Mouse (Mus musculus) limb, embryonic 12.5 days (tissue): ENCODE results near the gene Gigyf2. TPM values are rescaled to one million over a fixed set of nuclear protein-coding genes. Genes with fewer than 3 reads are reported as not detected.

ENCODE experiments used
- ATAC-seq: fragments of 200-750 bp; cut with Nextera tagmentation; 2 replicates; pipeline ENCODE4 v1.8.0; 2017; ENCODE audit warnings: low read depth, moderate TSS enrichment; ENCODE audit not compliant: insufficient number of reproducible peaks, insufficient read depth, low FRiP score, low TSS enrichment
- H3K27ac ChIP-seq: fragments of 300-500 bp; sonication (generic); 2 replicates; pipeline ENCODE4 v1.5.1; 2016; ENCODE audit warnings: mild to moderate bottlenecking, moderate library complexity
- H3K27me3 ChIP-seq: fragments of 300-500 bp; sonication (generic); 2 replicates; pipeline ENCODE4 v1.6.1; 2016; ENCODE audit warnings: mild to moderate bottlenecking, moderate library complexity
- H3K36me3 ChIP-seq: fragments of 300-500 bp; sonication (generic); 2 replicates; pipeline ENCODE4 v1.6.1; 2016; ENCODE audit warnings: mild to moderate bottlenecking, moderate library complexity
- H3K4me1 ChIP-seq: fragments of 300-500 bp; sonication (generic); replicated peaks from 2 replicates; pipeline ENCODE4 v1.6.1; 2016
- H3K4me2 ChIP-seq: fragments of 300-500 bp; sonication (generic); 2 replicates; pipeline ENCODE4 v1.6.1; 2016; ENCODE audit warnings: mild to moderate bottlenecking, moderate library complexity
- H3K4me3 ChIP-seq: fragments of 300-500 bp; sonication (generic); replicated peaks from 2 replicates; pipeline ENCODE4 v1.5.1; 2016; ENCODE audit warnings: mild to moderate bottlenecking
- H3K9ac ChIP-seq: fragments of 300-500 bp; sonication (generic); replicated peaks from 2 replicates; pipeline ENCODE4 v1.6.1; 2016; ENCODE audit warnings: mild to moderate bottlenecking, moderate library complexity
- H3K9me3 ChIP-seq: fragments of 300-500 bp; sonication (generic); 2 replicates; pipeline ENCODE4 v1.6.1; 2016; ENCODE audit warnings: mild to moderate bottlenecking, moderate library complexity
- WGBS: fragments of 180-500 bp; shearing (Covaris S2); methylation state at CpG from one replicate; pipeline ENCODE4 v1.1.7; 2016; 5-methylcytosine and 5-hydroxymethylcytosine counted together
- polyA plus RNA-seq: library from polyadenylated mRNA; unstranded; fragments of >200 nt; fragmentation: Nextera tagmentation; extraction: Ambion mirVana; gene quantifications from 2 replicates; pipeline ENCODE4 v1.2.1, GENCODE M21; 2016

Gigyf2 gene
- 57.5 and 62.5 TPM in 2 replicates for polyA plus RNA-seq

DNA sequence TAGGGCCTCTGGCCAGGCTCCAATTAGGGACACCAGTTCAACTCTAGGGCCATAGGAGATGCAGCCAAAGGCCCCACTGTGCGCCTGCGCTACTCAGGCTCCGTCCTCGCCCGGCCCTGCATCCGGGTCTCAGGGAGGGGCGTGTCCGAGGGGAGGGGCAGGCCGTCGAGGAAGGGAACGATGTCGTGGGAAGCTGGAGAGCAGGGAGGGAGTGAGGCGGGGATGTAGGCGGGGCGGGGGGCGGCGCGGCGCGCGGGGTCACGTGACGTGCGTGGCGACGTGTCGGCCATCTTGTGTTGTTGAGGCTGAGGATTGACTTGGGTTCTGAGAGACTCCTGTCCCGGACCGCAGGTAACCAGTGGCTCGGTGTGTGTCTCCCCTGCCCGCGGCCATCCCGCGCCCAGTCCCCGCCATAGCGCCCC, at the start of gene Gigyf2:
Gene Gigyf2 (plus strand): TSS at position 257 of the 422 bp plus-strand sequence.
- peak within 1 kb of the TSS; percentile 93 for H3K9ac ChIP-seq
- H3K27ac ChIP-seq = peak within 1 kb of the TSS; percentile 96
- H3K4me1 ChIP-seq = peaks cover 6% of the 10 kb centered on the region
- peaks cover 9% of the 10 kb centered on the region; the same call in 1 of the 2 replicates for H3K36me3 ChIP-seq
- no peaks in the 10 kb centered on the region for H3K27me3 ChIP-seq
- peak within 1 kb of the TSS; percentile 97 for H3K4me3 ChIP-seq
- peak; percentile 97 for ATAC-seq
- 0 out of 2 replicates have a peak, but pooled peaks cover 1% of the 10 kb centered on the region for H3K9me3 ChIP-seq
- WGBS = under 1% methylated on average over 29 of the region's 36 CpGs
- peak within 1 kb of the TSS; percentile 74 for H3K4me2 ChIP-seq

- Histone ChIP-seq H3K36me3 (no peaks in the 10 kb centered on the region), H3K4me3 (no peak overlapping the region), H3K9me3 (no peaks in the 10 kb centered on the region), H3K4me1 (no peaks in the 10 kb centered on the region), H3K27ac (no peak overlapping the region), H3K4me2 (no peak overlapping the region), H3K9ac (no peak overlapping the region), H3K27me3 (peaks cover 3% of the 10 kb centered on the region)
- WGBS = 88% methylated on average over 5 of the region's 5 CpGs
- no peak for ATAC-seq
These were observed 46.5 kb upstream of the Gigyf2 start for GRCm38 (mm10) chr1:87280281-87280680.

- Histone ChIP-seq H3K9me3 (0 out of 2 replicates have a peak, but pooled peaks cover 7% of the 10 kb centered on the region), H3K9ac (no peak overlapping the region), H3K4me1 (no peaks in the 10 kb centered on the region), H3K27ac (no peak overlapping the region), H3K27me3 (peaks cover 3% of the 10 kb centered on the region), H3K4me3 (no peak overlapping the region), H3K36me3 (no peaks in the 10 kb centered on the region), H3K4me2 (peak overlapping the region; percentile 39)
- no peak for ATAC-seq
- WGBS = 19% methylated on average over 20 of the region's 20 CpGs
These were observed 45.0 kb upstream of the Gigyf2 start for GRCm38 (mm10) chr1:87281599-87282412.

DNA sequence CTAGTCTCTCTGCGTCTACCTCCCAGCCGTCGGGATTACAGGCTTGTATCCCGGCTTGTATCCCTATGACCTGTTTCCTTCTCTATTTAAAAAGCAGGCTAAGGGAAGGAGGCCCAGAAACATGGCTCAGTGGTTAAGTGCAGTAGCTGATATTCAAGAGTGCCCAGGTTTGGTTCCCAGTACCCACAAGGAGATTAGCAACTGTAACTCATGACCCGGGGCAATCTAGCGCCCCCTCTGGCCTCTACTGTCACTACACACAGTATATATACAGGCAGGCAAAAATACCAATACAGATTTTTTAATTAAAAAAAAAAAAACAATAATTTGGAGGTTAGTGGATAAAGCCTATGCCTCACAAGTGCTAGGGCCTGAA, 44.4 kb upstream of the Gigyf2 start:
- no peak overlapping the region for H3K4me2 ChIP-seq
- H3K36me3 ChIP-seq = no peaks in the 10 kb centered on the region
- H3K4me3 ChIP-seq = no peak overlapping the region
- no peak overlapping the region for H3K27ac ChIP-seq
- H3K9ac ChIP-seq = no peak overlapping the region
- 0 out of 2 replicates have a peak, but pooled peaks cover 7% of the 10 kb centered on the region for H3K9me3 ChIP-seq
- 72% methylated on average over 6 of the region's 6 CpGs for WGBS
- no peaks in the 10 kb centered on the region for H3K4me1 ChIP-seq
- no peak for ATAC-seq
- H3K27me3 ChIP-seq = peaks cover 3% of the 10 kb centered on the region

DNA sequence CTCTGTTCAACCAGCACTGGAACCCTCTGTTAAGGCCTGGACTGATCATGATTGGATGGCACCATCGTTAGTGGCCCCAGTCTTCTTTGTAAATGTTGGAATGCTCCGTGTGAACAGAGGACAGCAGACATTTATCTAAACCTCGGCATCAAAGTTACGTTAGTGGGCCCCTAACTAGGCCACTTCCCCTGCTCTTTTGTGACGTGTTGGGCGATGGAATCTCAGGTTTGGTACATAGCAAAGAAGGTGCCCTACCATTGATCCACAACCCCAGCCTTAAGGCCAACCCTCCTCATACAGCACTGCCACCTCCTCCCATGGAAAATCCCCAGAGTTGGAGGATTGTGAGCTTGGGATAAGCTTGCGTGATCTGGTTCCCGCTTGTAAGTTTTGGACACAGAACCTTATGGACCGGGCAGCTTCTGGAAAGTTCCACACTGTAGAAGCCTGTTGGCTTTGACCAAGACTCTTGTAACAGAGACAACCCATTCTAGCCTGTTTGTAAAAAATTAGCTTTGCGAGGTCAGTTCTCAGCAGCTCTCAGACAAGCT, 43.3 kb upstream of the Gigyf2 start:
- 75% methylated on average over 10 of the region's 10 CpGs for WGBS
- Histone ChIP-seq H3K9ac (no peak overlapping the region), H3K4me2 (no peak overlapping the region), H3K4me1 (no peaks in the 10 kb centered on the region), H3K27ac (no peak overlapping the region), H3K9me3 (0 out of 2 replicates have a peak, but pooled peaks cover 7% of the 10 kb centered on the region), H3K27me3 (peaks cover 3% of the 10 kb centered on the region), H3K36me3 (no peaks in the 10 kb centered on the region), H3K4me3 (no peak overlapping the region)
- no peak for ATAC-seq

DNA sequence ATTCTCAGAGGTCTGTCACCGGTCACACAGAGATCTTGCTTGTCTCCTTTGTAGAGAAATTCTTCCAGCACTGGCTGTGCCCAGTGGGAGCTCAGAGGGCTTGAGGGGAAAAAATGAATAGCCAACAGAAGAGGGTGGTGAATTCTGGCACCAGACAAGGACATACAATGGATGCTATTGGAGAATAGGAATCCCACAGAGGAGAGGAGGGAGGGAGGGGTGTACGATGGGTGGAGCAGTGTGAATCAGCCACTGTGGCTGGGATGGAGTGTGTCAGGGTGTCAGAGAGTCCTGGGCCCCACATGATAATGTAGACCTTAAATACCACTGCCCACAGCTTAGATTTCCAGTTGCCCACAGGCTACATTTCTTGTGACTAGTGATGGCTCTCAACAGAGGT, 39.7 kb upstream of the Gigyf2 start:
- H3K9ac ChIP-seq = no peak overlapping the region
- no peak overlapping the region for H3K27ac ChIP-seq
- H3K4me3 ChIP-seq = no peak overlapping the region
- no peak overlapping the region for H3K4me2 ChIP-seq
- H3K4me1 ChIP-seq = no peaks in the 10 kb centered on the region
- peaks cover 3% of the 10 kb centered on the region; the same call in 1 of the 2 replicates for H3K27me3 ChIP-seq
- 0 out of 2 replicates have a peak, but pooled peaks cover 7% of the 10 kb centered on the region for H3K9me3 ChIP-seq
- H3K36me3 ChIP-seq = no peaks in the 10 kb centered on the region
- no peak for ATAC-seq
- WGBS = 89% methylated on average over 2 of the region's 2 CpGs

- H3K27ac ChIP-seq = no peak overlapping the region
- no peak overlapping the region for H3K9ac ChIP-seq
- 72% methylated on average over 8 of the region's 8 CpGs for WGBS
- no peak for ATAC-seq
- no peaks in the 10 kb centered on the region for H3K36me3 ChIP-seq
- H3K4me3 ChIP-seq = no peak overlapping the region
- no peaks in the 10 kb centered on the region for H3K27me3 ChIP-seq
- H3K4me2 ChIP-seq = no peak overlapping the region
- H3K4me1 ChIP-seq = no peaks in the 10 kb centered on the region
- H3K9me3 ChIP-seq = no peaks in the 10 kb centered on the region
These were observed 35.4 kb upstream of the Gigyf2 start for GRCm38 (mm10) chr1:87291416-87291815.

- no peaks in the 10 kb centered on the region for H3K27me3 ChIP-seq
- H3K4me1 ChIP-seq = no peaks in the 10 kb centered on the region
- H3K27ac ChIP-seq = no peak overlapping the region
- no peaks in the 10 kb centered on the region for H3K9me3 ChIP-seq
- H3K4me3 ChIP-seq = no peak overlapping the region
- no peak for ATAC-seq
- 61% methylated on average over 15 of the region's 15 CpGs for WGBS
- no peak overlapping the region for H3K4me2 ChIP-seq
- H3K9ac ChIP-seq = no peak overlapping the region
- no peaks in the 10 kb centered on the region for H3K36me3 ChIP-seq
These were observed 34.2 kb upstream of the Gigyf2 start for GRCm38 (mm10) chr1:87292420-87293190.

GRCm38 (mm10) chr1:87294063-87294710, 32.6 kb upstream of the Gigyf2 start:
- 77% methylated on average over 4 of the region's 4 CpGs for WGBS

GRCm38 (mm10) chr1:87294951-87295350, 31.8 kb upstream of the Gigyf2 start:
- 61% methylated on average over 4 of the region's 4 CpGs for WGBS
- no peak overlapping the region for H3K27ac ChIP-seq
- H3K4me2 ChIP-seq = no peak overlapping the region
- H3K36me3 ChIP-seq = no peaks in the 10 kb centered on the region
- no peak overlapping the region for H3K4me3 ChIP-seq
- no peak overlapping the region for H3K9ac ChIP-seq
- no peaks in the 10 kb centered on the region for H3K9me3 ChIP-seq
- no peaks in the 10 kb centered on the region for H3K4me1 ChIP-seq
- no peaks in the 10 kb centered on the region for H3K27me3 ChIP-seq
- no peak for ATAC-seq

More at GRCm38 (mm10) chr1:87294063-87294710, 32.6 kb upstream of the Gigyf2 start:
- Histone ChIP-seq H3K27me3 (no peaks in the 10 kb centered on the region), H3K27ac (no peak overlapping the region), H3K36me3 (no peaks in the 10 kb centered on the region), H3K9me3 (no peaks in the 10 kb centered on the region), H3K4me2 (no peak overlapping the region), H3K9ac (no peak overlapping the region), H3K4me1 (no peaks in the 10 kb centered on the region), H3K4me3 (no peak overlapping the region)
- ATAC-seq = no peak
